Mouse (Mus musculus): ENCODE data around the gene Pwp2.

DNA sequence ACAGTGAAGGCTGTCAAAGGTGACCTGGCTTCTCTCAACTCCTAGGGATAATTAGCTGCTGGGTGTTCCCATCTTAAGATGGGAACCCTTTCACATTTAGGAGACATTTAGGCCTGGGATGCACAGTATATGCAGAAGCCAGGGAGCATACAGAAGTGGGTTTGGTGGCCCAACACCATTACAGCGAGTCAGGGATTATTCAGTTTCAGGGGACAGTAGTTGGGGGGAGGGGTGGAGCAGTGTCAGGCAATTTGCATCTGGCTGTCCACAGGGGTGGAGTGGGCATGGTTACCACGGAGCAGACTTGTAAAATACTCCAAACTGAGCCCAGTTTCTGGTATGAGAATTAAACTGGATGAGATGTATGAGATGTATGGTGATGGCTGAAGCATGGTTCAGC, 14.5 kb downstream of the Pwp2 start:
- TF ChIP-seq CTCF (IDR thresholded peaks at IDR 0.05; ENCODE audit: borderline replicate concordance, insufficient read depth, low read depth, low read length) (no peak), POLR2A (IDR thresholded peaks at IDR 0.05; ENCODE audit: borderline replicate concordance, insufficient read depth, low read length) (no peak)

All from cerebellum, adult 2 months (tissue).